Mouse (Mus musculus) layer of hippocampus, adult 2 months (tissue): ENCODE measurements around the gene Igfals. TPM values are rescaled to one million over a fixed set of nuclear protein-coding genes. Genes with fewer than 3 reads are reported as not detected.

Source experiments
- DNase-seq, 2 experiments: peaks; one replicate each; pipeline ENCODE4 v3.0.0; 2022; ENCODE audit warnings: low spot score in 2 of 2
- H3K27ac ChIP-seq: fragments of 200-600 bp; 2 replicates; pipeline ENCODE4 v1.8.1; 2022
- H3K4me3 ChIP-seq: fragments of 200-600 bp; 2 replicates; pipeline ENCODE4 v1.8.1; 2022; ENCODE audit warnings: mild to moderate bottlenecking
- CTCF ChIP-seq: fragments of 200-600 bp; conservative IDR thresholded peaks from 2 replicates; pipeline ENCODE4 v1.8.1; 2022; ENCODE audit warnings: antibody characterized with exemption, mild to moderate bottlenecking, moderate library complexity
- long read RNA-seq, 2 experiments: library from polyadenylated mRNA; stranded (forward); transcript quantifications; one replicate each; pipeline ENCODE4 v2.0.0; 2021; ENCODE audit warnings: borderline mapping rate in 2 of 2
- total RNA-seq, 2 experiments: library from RNA; stranded (reverse); gene quantifications; 2 replicates each; pipeline ENCODE4 v1.2.3; 2021

Gene Igfals
- total RNA-seq = under 1 TPM in 1 of 2 experiments, not detected in 1; 0.34 TPM
- long read RNA-seq, experiment 1 = 0 reads
- long read RNA-seq, experiment 2 = 0 reads

- DNase-seq = no peak
- no peak for TF ChIP-seq CTCF
- H3K4me3 ChIP-seq = no peak within 1 kb of the TSS
- H3K27ac ChIP-seq = peak within 1 kb of the TSS; percentile 82; the same call in 1 of the 2 replicates
Observed at GRCm38 (mm10) chr17:24865776-24866175, at the start of gene Igfals. Igfals (plus strand) TSS chr17:24865997.

- no peak for DNase-seq
- TF ChIP-seq CTCF = peak; percentile 78
- Histone ChIP-seq H3K4me3 (no peak overlapping the region), H3K27ac (no peak overlapping the region)
Observed at GRCm38 (mm10) chr17:24817503-24817902, 48.3 kb upstream of the Igfals start.

GRCm38 (mm10) chr17:24818172-24818571 lies 47.6 kb upstream of the Igfals start:
- no peak for DNase-seq
- Histone ChIP-seq H3K4me3 (no peak overlapping the region), H3K27ac (no peak overlapping the region)
- TF ChIP-seq CTCF = no peak

- TF ChIP-seq CTCF = no peak
- Histone ChIP-seq H3K4me3 (no peak overlapping the region), H3K27ac (no peak overlapping the region)
- DNase-seq = no peak
Observed at GRCm38 (mm10) chr17:24819469-24819868, 46.3 kb upstream of the Igfals start.

- H3K4me3 ChIP-seq = no peak overlapping the region
- TF ChIP-seq CTCF = no peak
Observed at GRCm38 (mm10) chr17:24821351-24822280, 44.2 kb upstream of the Igfals start.

GRCm38 (mm10) chr17:24839842-24840241 lies 26.0 kb upstream of the Igfals start, which contains the start of gene Hagh:
Hagh (plus strand) TSS chr17:24840143.
- no peak for DNase-seq
- Histone ChIP-seq H3K27ac (no peak within 1 kb of the TSS), H3K4me3 (no peak within 1 kb of the TSS)
- no peak for TF ChIP-seq CTCF

More at GRCm38 (mm10) chr17:24821351-24822280, 44.2 kb upstream of the Igfals start:
- no peak overlapping the region for H3K27ac ChIP-seq
- no peak for DNase-seq

GRCm38 (mm10) chr17:24840341-24840740 lies 25.5 kb upstream of the Igfals start:
- DNase-seq = no peak
- Histone ChIP-seq H3K27ac (no peak overlapping the region), H3K4me3 (no peak overlapping the region)
- no peak for TF ChIP-seq CTCF

GRCm38 (mm10) chr17:24841133-24841532 lies 24.7 kb upstream of the Igfals start:
- TF ChIP-seq CTCF = peak; percentile 61
- H3K27ac ChIP-seq = no peak overlapping the region
- no peak for DNase-seq
- no peak overlapping the region for H3K4me3 ChIP-seq

GRCm38 (mm10) chr17:24842631-24843030 lies 23.2 kb upstream of the Igfals start:
- Histone ChIP-seq H3K4me3 (no peak overlapping the region), H3K27ac (no peak overlapping the region)
- TF ChIP-seq CTCF = peak; percentile 63
- DNase-seq = no peak

- Histone ChIP-seq H3K27ac (no peak overlapping the region), H3K4me3 (no peak overlapping the region)
- DNase-seq = no peak
- no peak for TF ChIP-seq CTCF
Observed at GRCm38 (mm10) chr17:24844525-24844924, 21.3 kb upstream of the Igfals start.

GRCm38 (mm10) chr17:24847386-24847785 lies 18.4 kb upstream of the Igfals start:
- no peak for TF ChIP-seq CTCF
- Histone ChIP-seq H3K27ac (no peak overlapping the region), H3K4me3 (no peak overlapping the region)
- DNase-seq = no peak

- no peak for TF ChIP-seq CTCF
- peak overlapping the region; percentile 71 for H3K4me3 ChIP-seq
- no peak for DNase-seq
- peak overlapping the region; percentile 99; the same call in 1 of the 2 replicates for H3K27ac ChIP-seq
Observed at GRCm38 (mm10) chr17:24848600-24849031, 17.2 kb upstream of the Igfals start.

- peak overlapping the region; percentile 99 for H3K27ac ChIP-seq
- peak; percentile 62 for TF ChIP-seq CTCF
- peak overlapping the region; percentile 71 for H3K4me3 ChIP-seq
- no peak for DNase-seq
Observed at GRCm38 (mm10) chr17:24849733-24850064, 16.1 kb upstream of the Igfals start.
